Mouse (Mus musculus): ENCODE data around the gene Ppp1r16b. TPM values are rescaled to one million over a fixed set of nuclear protein-coding genes. Genes with fewer than 3 reads are reported as not detected.

Gene Ppp1r16b
- total and polyA plus RNA-seq, 3 experiments: 0.16 to 0.75 TPM; not detected in 1

DNA sequence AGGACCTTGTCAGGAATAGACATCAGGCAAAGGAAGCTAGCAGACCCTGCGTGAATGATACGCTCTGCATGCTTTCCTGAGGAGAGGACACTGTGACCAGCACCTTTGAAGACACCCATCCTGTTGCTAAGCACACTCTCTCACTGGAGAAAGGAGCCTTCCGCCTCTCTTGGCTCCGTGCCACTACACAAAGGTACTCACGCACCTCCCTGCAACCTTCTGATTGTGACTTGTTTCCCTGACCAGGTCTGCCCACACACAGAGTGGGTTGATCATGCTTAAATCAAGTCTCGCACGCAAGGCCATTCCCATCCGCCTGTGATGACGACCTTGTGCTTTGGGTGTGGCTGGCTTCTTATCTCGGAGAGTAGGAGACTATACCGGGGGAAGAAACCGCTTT, 42.9 kb downstream of the Ppp1r16b start:
- ATAC-seq (ENCODE audit: extremely low read depth, insufficient number of reproducible peaks, low FRiP score, poor library complexity, severe bottlenecking): no peak
- Histone ChIP-seq H3K4me3 (ENCODE audit: low read depth, low read length) (no peak overlapping the region), H3K4me1 (ENCODE audit: insufficient read depth, low read depth, low read length) (no peaks in the 10 kb centered on the region), H3K9me3 (replicated peaks) (no peaks in the 10 kb centered on the region), H3K36me3 (replicated peaks) (no peaks in the 10 kb centered on the region), H3K27me3 (ENCODE audit: insufficient read depth, low read length) (no peaks in the 10 kb centered on the region; the same call in 1 of the 2 replicates)
- TF ChIP-seq CTCF (IDR thresholded peaks at IDR 0.05; ENCODE audit: low read depth, low read length) (no peak), GATA2 (IDR thresholded peaks at IDR 0.05; ENCODE audit: borderline replicate concordance, low read depth, low read length) (no peak)
- no peak for DNase-seq (ENCODE audit: low spot score)

DNA sequence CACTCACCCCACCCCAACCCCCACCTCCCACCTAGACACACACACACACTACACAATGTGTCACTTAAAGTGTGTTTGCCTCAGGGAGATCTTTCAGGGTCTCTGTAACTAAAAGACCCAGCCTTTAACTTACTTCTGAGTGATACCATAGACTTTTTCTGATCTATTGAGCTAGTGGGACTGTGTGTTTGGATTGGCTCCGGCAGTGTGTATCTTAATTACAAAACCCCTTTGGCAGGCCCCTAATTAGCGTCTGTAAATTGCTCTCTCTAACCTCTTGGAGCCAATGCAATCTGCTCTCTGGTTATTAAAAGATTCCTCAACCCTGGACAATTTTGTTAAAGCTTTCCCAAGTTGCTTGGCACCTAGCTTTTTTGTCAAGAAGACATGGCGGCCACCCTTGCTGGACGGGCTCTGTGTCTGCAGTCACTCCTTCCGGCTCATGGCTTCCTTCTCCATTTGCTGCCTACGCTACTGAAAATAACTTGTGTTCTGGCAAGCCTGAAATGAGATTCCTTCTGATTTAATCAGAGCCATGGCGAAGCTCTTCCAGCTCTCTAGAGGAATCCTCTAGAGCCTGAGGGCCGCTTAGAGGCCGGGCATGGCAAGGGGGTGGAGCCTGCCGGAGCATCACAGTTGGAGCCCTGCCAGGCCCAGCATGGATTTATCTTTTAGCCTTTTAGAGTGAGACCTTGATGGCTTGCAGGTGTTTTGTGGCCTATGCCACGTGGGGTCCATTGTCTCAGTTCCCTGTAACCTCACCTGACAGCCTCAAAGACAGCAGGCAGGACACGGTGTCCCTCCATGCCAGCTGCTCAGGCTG, 46.9 kb downstream of the Ppp1r16b start:
- Histone ChIP-seq H3K36me3 (replicated peaks) (no peaks in the 10 kb centered on the region), H3K4me3 (ENCODE audit: low read depth, low read length) (no peak overlapping the region), H3K27me3 (ENCODE audit: insufficient read depth, low read length) (no peaks in the 10 kb centered on the region; the same call in 1 of the 2 replicates), H3K9me3 (replicated peaks) (no peaks in the 10 kb centered on the region), H3K4me1 (ENCODE audit: insufficient read depth, low read depth, low read length) (no peaks in the 10 kb centered on the region)
- TF ChIP-seq CTCF (IDR thresholded peaks at IDR 0.05; ENCODE audit: low read depth, low read length): no peak
- TF ChIP-seq GATA2 (IDR thresholded peaks at IDR 0.05; ENCODE audit: borderline replicate concordance, low read depth, low read length): no peak
- TF ChIP-seq POLR2AphosphoS5 (IDR thresholded peaks at IDR 0.05; ENCODE audit: insufficient replicate concordance, low read depth, low read length): no peak
- no peak for TF ChIP-seq GATA1 (IDR thresholded peaks at IDR 0.05; ENCODE audit: borderline replicate concordance, low read length)
- TF ChIP-seq TAL1 (conservative IDR thresholded peaks at IDR 0.05; ENCODE audit: low read depth, low read length): no peak
- ATAC-seq (ENCODE audit: extremely low read depth, insufficient number of reproducible peaks, low FRiP score, poor library complexity, severe bottlenecking) (no peak), DNase-seq (ENCODE audit: low spot score) (no peak)

DNA sequence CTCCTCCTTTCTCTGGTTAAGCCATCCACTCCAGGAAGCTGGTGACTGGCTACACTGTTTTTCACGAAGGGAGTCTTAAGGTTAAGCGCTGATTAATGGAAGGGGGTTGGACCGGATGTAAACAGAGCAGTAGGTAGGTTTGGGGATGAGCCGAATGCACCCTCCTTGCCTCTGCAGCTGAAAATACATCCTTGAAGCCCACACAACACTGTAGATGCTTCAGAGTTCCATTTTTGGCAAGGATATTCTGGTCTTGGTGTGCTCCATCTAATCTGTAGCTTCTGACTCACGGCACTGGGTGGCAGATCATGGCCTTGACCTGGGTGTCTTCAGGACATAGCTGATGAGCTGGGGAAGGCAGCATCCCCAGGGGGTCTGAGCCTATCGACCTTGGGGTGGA, 49.6 kb downstream of the Ppp1r16b start:
- Histone ChIP-seq H3K4me3 (ENCODE audit: low read depth, low read length) (no peak overlapping the region), H3K36me3 (replicated peaks) (no peaks in the 10 kb centered on the region), H3K4me1 (ENCODE audit: insufficient read depth, low read depth, low read length) (no peaks in the 10 kb centered on the region), H3K27me3 (ENCODE audit: insufficient read depth, low read length) (no peaks in the 10 kb centered on the region; the same call in 1 of the 2 replicates), H3K9me3 (replicated peaks) (no peaks in the 10 kb centered on the region)
- DNase-seq (ENCODE audit: low spot score) (no peak), ATAC-seq (ENCODE audit: extremely low read depth, insufficient number of reproducible peaks, low FRiP score, poor library complexity, severe bottlenecking) (no peak)
- TF ChIP-seq TAL1 (conservative IDR thresholded peaks at IDR 0.05; ENCODE audit: low read depth, low read length) (no peak), POLR2AphosphoS5 (IDR thresholded peaks at IDR 0.05; ENCODE audit: insufficient replicate concordance, low read depth, low read length) (no peak), GATA1 (IDR thresholded peaks at IDR 0.05; ENCODE audit: borderline replicate concordance, low read length) (no peak), CTCF (IDR thresholded peaks at IDR 0.05; ENCODE audit: low read depth, low read length) (no peak)

DNA sequence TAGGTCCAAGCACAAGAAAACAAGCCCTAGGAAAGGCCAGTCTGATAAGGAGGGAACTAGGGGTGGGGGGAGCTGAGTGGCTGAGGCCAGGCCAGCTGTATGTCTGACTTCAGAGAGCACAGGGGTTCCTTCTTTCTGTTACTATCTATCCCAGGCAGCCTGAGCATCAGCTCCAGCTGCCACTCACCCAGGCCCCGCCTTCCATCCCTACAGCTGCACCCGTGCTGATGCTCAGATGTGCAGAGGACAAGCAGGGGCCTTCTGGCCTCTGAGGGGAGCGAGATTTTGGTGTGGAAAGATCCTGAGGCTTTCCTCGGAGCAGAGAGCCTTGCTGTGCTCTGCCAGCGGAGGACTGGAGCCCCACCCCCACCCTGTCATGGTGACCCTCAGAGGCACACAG, 50.9 kb downstream of the Ppp1r16b start:
- no peak for TF ChIP-seq GATA1 (IDR thresholded peaks at IDR 0.05; ENCODE audit: borderline replicate concordance, low read length)
- no peak for TF ChIP-seq TAL1 (conservative IDR thresholded peaks at IDR 0.05; ENCODE audit: low read depth, low read length)
- no peak for TF ChIP-seq GATA2 (IDR thresholded peaks at IDR 0.05; ENCODE audit: borderline replicate concordance, low read depth, low read length)
- TF ChIP-seq CTCF (IDR thresholded peaks at IDR 0.05; ENCODE audit: low read depth, low read length): no peak
- no peak for TF ChIP-seq POLR2AphosphoS5 (IDR thresholded peaks at IDR 0.05; ENCODE audit: insufficient replicate concordance, low read depth, low read length)
- no peaks in the 10 kb centered on the region for H3K36me3 ChIP-seq (replicated peaks)
- H3K4me3 ChIP-seq (ENCODE audit: low read depth, low read length): no peak overlapping the region
- DNase-seq (ENCODE audit: low spot score) (no peak), ATAC-seq (ENCODE audit: extremely low read depth, insufficient number of reproducible peaks, low FRiP score, poor library complexity, severe bottlenecking) (no peak)
- H3K9me3 ChIP-seq (replicated peaks): no peaks in the 10 kb centered on the region
- H3K4me1 ChIP-seq (ENCODE audit: insufficient read depth, low read depth, low read length): no peaks in the 10 kb centered on the region
- 0 out of 2 replicates have a peak, but pooled peaks cover 3% of the 10 kb centered on the region for H3K27me3 ChIP-seq (ENCODE audit: insufficient read depth, low read length)

DNA sequence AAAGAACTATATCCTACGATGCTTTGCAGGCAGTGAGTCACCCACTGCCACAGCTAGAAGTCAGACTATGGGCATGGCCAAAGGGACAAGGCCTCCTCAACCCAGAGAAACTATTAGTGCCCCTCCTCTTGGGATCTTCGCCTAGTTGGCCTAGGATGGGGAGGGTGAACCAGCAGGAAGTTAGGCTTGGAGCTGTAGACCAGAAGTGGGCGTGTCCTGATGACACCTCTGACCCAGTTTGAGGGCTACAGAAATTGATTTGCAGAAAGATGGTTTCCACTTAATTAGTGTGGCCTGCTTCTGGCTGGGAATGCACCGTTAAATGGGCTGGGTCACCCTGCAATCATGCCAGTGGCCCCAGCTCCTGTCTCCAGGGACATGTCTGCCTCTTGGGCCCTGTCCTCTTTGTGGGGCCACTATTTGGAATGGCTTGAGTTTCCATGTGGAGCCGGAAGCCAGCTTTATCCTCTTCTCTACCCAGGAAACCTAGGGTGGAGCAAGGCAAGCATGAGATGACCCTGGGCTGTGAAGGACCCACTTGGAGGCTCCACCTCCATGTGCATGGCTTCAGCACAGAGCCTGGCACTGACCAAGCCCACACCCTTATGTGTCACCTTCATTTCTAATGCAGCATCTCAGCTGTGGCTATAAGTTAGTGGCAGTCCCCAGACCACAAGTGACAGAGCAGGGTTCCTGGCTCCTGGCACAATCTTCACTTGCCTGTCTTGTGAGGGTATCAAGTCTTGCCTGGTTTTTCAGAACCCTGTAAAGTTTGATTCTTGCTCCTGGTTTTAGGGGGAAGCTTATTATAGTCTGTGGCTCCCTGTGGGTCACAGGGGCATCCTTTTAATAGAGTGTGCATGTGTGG, 52.6 kb downstream of the Ppp1r16b start:
- no peaks in the 10 kb centered on the region for H3K4me1 ChIP-seq (ENCODE audit: insufficient read depth, low read depth, low read length)
- no peaks in the 10 kb centered on the region for H3K9me3 ChIP-seq (replicated peaks)
- peaks cover 7% of the 10 kb centered on the region for H3K27me3 ChIP-seq (ENCODE audit: insufficient read depth, low read length)
- TF ChIP-seq TAL1 (conservative IDR thresholded peaks at IDR 0.05; ENCODE audit: low read depth, low read length) (no peak), GATA2 (IDR thresholded peaks at IDR 0.05; ENCODE audit: borderline replicate concordance, low read depth, low read length) (no peak), CTCF (IDR thresholded peaks at IDR 0.05; ENCODE audit: low read depth, low read length) (no peak), POLR2AphosphoS5 (IDR thresholded peaks at IDR 0.05; ENCODE audit: insufficient replicate concordance, low read depth, low read length) (no peak), GATA1 (IDR thresholded peaks at IDR 0.05; ENCODE audit: borderline replicate concordance, low read length) (no peak)
- DNase-seq (ENCODE audit: low spot score) (no peak), ATAC-seq (ENCODE audit: extremely low read depth, insufficient number of reproducible peaks, low FRiP score, poor library complexity, severe bottlenecking) (no peak)
- H3K4me3 ChIP-seq (ENCODE audit: low read depth, low read length): no peak overlapping the region
- H3K36me3 ChIP-seq (replicated peaks): no peaks in the 10 kb centered on the region

DNA sequence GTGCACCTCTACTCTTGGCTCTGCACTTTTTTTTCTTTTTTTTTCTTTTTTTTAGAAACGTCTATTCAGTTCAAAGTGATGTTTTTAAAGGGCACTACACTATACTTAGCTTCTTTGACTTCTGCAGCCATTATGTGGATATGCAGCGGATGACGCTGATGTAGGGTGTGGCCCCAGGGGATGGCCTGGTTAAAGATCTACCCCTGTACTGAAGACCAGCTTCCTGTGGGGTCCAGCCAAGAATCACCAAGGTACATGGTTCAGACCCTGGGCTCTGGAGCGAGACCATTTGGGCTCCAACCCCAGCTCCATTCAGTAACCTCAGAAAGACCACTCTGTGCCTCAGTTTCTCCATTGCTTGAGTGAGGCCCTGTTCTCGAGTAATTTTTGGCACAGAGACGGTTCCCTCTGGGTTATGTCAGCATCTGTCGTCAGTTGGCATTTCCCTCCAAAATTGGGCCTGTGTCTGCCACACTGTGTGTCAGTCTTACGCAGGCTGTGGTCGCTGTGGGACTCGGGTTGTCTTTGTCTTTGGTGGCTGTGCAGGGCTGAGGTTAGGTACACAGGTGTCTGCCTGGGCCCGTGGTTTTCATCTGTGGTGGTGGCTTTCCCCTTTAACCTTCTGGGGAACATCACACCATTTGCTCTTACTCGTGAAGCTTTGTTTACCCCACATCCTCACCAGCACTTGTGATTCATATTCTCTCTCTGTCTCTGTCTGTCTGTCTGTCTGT, 53.8 kb downstream of the Ppp1r16b start:
- DNase-seq (ENCODE audit: low spot score) (no peak), ATAC-seq (ENCODE audit: extremely low read depth, insufficient number of reproducible peaks, low FRiP score, poor library complexity, severe bottlenecking) (no peak)
- Histone ChIP-seq H3K27me3 (ENCODE audit: insufficient read depth, low read length) (peaks cover 13% of the 10 kb centered on the region), H3K4me3 (ENCODE audit: low read depth, low read length) (no peak overlapping the region), H3K9me3 (replicated peaks) (no peaks in the 10 kb centered on the region), H3K36me3 (replicated peaks) (no peaks in the 10 kb centered on the region), H3K4me1 (ENCODE audit: insufficient read depth, low read depth, low read length) (no peaks in the 10 kb centered on the region)
- TF ChIP-seq POLR2AphosphoS5 (IDR thresholded peaks at IDR 0.05; ENCODE audit: insufficient replicate concordance, low read depth, low read length) (no peak), TAL1 (conservative IDR thresholded peaks at IDR 0.05; ENCODE audit: low read depth, low read length) (no peak), GATA2 (IDR thresholded peaks at IDR 0.05; ENCODE audit: borderline replicate concordance, low read depth, low read length) (no peak), GATA1 (IDR thresholded peaks at IDR 0.05; ENCODE audit: borderline replicate concordance, low read length) (no peak), CTCF (IDR thresholded peaks at IDR 0.05; ENCODE audit: low read depth, low read length) (no peak)
